Mouse (Mus musculus) spleen, adult 18-20 months (tissue): ENCODE measurements at regions not wholly inside any gene's neighbourhood (a gene's known extent, or its start where the extent isn't known, plus 50 kb on each side); places are given as distances from the start of the nearest gene placed in this dataset.

Experiments
- DNase-seq, 2 experiments: peaks; one replicate each; pipeline ENCODE4 v3.0.0; 2022; ENCODE audit warnings: mixed read lengths in 2 of 2

GRCm38 (mm10) chr5:21109030-21109429 lies 53.3 kb upstream of the Ptpn12 start:
- DNase-seq: no peak

GRCm38 (mm10) chr5:21113377-21113776 lies 57.7 kb upstream of the Ptpn12 start:
- no peak for DNase-seq

DNA sequence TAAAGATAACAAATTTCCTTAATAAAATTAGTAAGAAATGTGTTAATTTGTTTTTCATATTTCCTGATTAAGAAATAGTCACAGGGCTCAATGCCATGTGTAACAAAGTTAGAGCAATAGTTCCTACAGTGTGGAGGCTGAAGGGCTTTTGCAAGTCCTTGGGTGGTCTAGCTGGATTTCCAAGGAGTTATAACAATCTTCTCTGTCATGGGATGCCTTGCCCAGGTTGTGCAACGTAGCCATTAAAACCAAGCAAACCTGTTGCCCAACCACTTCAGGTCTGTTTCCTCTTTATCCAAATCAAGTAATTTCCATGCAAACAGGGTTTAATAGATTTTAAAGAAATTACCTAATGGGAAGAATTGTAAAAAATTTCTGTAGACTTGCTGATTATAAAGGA lies 59.8 kb upstream of the Ptpn12 start:
- no peak for DNase-seq

- DNase-seq: no peak
Measured at GRCm38 (mm10) chr5:21123081-21123480, 63.0 kb upstream of the Gsap start.

DNA sequence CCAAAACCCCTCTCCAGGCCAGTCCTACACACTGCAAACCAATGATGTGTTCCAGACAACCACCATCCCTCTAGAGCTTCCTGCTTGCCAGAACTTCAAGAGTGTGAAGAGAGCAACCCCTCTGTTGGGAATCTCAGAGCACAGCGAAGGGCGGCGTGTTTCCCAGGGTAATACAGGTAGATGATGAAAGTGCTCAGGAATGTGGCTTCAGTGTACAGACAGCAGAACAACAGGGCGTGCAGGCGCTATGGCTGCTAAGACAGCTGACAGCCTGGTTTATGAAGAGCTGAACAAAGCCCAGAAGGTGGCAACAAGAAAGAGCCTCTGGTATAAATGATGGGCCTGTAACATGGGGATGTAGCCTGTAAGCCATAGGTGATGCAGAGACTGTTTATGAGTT lies 61.0 kb upstream of the Gsap start:
- no peak for DNase-seq

GRCm38 (mm10) chr5:21131173-21131572 lies 54.9 kb upstream of the Gsap start:
- DNase-seq: peak in 1 of 2 experiments; percentile 8

GRCm38 (mm10) chr5:21131943-21132342 lies 54.1 kb upstream of the Gsap start:
- DNase-seq: no peak

DNA sequence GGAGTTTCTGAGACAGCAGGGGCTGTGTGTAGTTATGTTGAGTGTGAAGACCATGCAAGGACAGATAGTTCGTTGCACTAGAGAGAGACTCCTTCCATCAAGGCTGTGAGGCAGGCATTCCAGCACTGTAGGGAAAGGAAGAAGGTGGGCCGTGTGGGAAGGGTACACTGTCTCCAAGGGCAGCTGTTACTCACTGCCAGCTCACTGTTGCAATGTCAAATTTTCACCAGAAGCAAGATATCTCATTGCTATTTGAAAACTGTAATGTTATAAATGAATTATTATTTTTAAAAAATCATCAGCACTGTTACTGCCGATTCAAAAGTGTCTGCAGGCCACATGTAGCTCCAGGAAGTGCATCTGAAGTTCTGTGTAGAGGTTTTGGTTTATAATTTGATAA lies 50.6 kb upstream of the Gsap start:
- DNase-seq: no peak

DNA sequence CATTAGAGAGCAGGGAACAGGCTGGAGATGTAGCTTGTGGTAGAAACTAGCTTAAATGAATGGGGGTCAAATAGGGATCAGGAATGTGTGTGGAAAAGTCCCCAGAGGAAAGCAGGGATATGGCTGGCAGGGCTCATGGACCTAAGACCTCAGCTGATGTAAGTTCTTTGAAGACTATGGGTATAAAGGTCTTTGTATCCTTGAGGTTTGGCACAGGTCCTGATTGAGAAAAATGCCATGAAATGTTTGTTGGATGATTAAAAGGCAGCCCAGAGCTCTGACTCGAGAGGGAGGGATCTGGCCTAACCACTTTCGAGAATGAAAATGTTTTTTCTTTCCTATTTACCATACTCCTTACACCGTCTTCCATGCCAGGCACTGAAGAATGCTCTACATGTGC lies 50.0 kb upstream of the Gsap start:
- no peak for DNase-seq
